Mouse (Mus musculus): ENCODE results near the gene Ube2o. TPM values are rescaled to one million over a fixed set of nuclear protein-coding genes. Genes with fewer than 3 reads are reported as not detected.

Ube2o gene
- polyA plus RNA-seq, 1 experiment from 2014 or later, result 3.7 TPM

DNA sequence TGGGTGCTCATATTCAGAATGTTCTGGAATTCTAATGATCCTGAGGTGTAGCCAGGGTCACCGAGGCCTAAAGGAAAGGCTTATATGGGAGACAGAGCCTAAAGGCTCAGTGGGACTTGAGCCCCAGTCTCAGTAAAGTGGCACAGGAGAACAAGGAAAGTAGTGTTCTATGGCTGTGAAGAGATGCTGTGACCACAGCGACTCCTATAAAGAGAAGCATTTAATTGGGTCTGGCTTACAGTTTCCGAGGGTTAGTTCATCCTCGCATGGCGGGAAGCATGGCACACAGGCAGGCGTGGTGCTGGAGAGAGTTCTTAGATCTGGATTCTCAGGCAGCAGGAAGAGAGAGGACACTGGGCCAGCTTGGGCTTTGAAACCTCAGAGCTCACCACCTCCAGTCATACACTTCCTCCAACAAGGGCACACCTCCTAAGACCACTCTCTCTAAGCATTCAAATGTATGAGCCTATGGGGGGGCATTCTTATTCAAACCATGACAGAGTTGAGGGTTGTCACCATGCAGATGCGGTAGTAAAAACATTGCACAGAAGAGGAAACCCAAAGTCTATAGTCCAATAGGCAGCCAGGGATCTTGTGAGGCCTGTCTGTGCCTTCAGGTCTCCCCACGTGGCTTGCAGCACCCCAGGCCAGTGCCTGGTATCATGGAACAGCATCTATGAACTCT is 52.5 kb downstream of the Ube2o start:
- Histone ChIP-seq H3K4me3 (ENCODE audit: low read depth, low read length) (no peak overlapping the region), H3K4me1 (replicated peaks; ENCODE audit: control insufficient read depth, insufficient read depth, low read length) (peaks cover 11% of the 10 kb centered on the region; the same call in 1 of the 2 replicates), H3K9ac (ENCODE audit: low read depth, low read length) (no peak overlapping the region), H3K4me2 (replicated peaks; ENCODE audit: low read depth) (no peak overlapping the region), H3K27me3 (replicated peaks; ENCODE audit: control insufficient read depth, insufficient read depth, low read length) (peaks cover 25% of the 10 kb centered on the region), H3K27ac (ENCODE audit: low read depth, low read length) (no peak overlapping the region), H3K36me3 (ENCODE audit: control insufficient read depth, insufficient read depth) (no peaks in the 10 kb centered on the region), H3K9me3 (ENCODE audit: control insufficient read depth) (no peaks in the 10 kb centered on the region)
- TF ChIP-seq CTCF (IDR thresholded peaks at IDR 0.05; ENCODE audit: low read depth), result no peak
- WGBS, result 82% methylated on average over 8 of the region's 8 CpGs
- no peak for ATAC-seq

DNA sequence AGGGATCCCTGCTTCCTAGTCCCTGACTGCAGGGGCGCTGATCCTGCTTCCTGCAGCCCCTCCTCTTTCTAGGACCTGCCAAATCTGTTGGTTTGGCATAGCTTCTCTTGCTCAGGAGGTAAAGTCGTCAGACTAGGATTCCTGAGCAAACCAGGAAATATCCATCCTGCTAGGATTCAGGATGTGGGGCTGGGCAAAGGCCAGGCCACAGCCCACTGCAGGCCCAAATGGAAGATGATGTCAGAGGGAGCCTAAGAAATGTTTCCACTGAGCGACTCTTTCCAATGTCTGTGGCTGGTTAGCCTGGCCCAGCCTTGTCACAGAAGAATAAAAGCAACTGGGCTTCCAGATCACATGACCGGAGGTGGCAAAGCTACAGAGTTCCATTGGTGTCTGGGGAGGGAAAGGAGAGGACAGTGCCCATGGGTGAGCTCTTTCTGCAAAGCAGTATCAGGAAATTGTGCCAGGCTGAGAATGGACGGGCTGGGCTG is 57.5 kb downstream of the Ube2o start:
- H3K27ac ChIP-seq (ENCODE audit: low read depth, low read length), result no peak overlapping the region
- H3K9me3 ChIP-seq (ENCODE audit: control insufficient read depth), result no peaks in the 10 kb centered on the region
- no peaks in the 10 kb centered on the region for H3K36me3 ChIP-seq (ENCODE audit: control insufficient read depth, insufficient read depth)
- 52% methylated on average over 5 of the region's 5 CpGs for WGBS
- TF ChIP-seq CTCF (IDR thresholded peaks at IDR 0.05; ENCODE audit: low read depth), result 0 out of 2 replicates have a peak, but pooled peaks have one; percentile 1
- H3K4me1 ChIP-seq (replicated peaks; ENCODE audit: control insufficient read depth, insufficient read depth, low read length), result no peaks in the 10 kb centered on the region
- no peaks in the 10 kb centered on the region for H3K27me3 ChIP-seq (replicated peaks; ENCODE audit: control insufficient read depth, insufficient read depth, low read length)
- peak; percentile 42; the same call in 1 of the 2 replicates for ATAC-seq
- H3K4me3 ChIP-seq (ENCODE audit: low read depth, low read length), result no peak overlapping the region
- no peak overlapping the region for H3K4me2 ChIP-seq (replicated peaks; ENCODE audit: low read depth)
- H3K9ac ChIP-seq (ENCODE audit: low read depth, low read length), result no peak overlapping the region

DNA sequence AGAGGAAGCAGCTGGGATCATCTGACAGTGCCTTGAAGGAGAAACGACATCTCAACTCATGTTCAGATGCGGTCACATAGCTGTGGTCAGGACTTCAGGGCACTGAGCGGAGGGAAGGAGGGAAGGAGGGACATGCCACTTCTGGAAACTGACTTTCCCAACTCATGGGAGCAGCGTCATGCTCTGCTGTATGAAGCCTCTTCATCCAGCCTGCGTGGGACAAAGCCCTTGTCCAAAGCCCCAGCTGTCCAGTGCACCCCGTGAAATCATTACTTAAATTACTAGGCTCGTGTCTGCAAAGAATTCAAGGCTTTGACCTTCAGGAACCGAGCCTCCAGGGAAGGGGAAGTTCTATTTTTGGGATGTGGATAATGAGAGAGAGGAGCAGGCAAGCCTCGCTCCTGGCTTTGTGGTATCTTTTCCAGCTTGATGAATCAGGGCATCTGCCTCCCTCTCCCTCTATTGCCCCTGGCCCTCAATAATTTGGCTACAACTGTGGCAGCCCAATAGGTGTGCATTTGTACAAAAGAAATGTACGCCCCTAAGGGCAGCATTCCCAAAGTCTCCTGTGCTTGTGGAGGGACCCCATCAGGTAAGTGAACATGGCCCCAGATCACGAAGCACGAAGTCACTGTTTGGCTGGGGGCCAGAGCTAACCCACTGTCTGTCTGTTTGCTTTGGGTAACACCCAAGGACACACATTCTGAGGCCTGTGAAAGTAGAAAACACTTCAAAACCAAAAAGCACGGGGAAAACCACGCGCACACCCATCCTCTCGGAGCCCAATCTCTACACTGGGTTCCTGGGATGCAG is 58.2 kb downstream of the Ube2o start:
- no peak overlapping the region for H3K4me2 ChIP-seq (replicated peaks; ENCODE audit: low read depth)
- no peak for ATAC-seq
- no peak overlapping the region; the same call in 1 of the 2 replicates for H3K27ac ChIP-seq (ENCODE audit: low read depth, low read length)

DNA sequence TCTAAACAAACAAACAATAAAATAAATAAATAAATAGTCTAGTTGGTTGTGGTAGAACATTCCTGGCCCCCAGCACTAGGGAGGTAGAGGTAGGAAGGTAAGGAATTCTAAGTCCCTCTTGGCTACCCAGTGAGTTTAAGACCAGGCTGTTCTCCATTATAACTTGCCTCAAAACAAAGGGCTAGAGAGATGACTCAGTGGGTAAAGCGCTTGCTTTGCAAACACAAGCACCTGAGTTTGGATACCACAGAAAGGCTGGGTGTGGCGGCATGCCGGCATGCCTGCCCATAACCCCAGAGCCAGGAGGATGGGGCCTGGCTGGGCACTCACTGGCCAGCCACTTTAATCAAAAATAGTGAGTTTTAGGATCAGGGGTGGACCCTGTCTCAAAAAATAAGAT is 59.2 kb downstream of the Ube2o start:
- H3K9ac ChIP-seq (ENCODE audit: low read depth, low read length), result no peak overlapping the region
- no peaks in the 10 kb centered on the region for H3K4me1 ChIP-seq (replicated peaks; ENCODE audit: control insufficient read depth, insufficient read depth, low read length)
- no peak for TF ChIP-seq CTCF (IDR thresholded peaks at IDR 0.05; ENCODE audit: low read depth)
- no peaks in the 10 kb centered on the region for H3K9me3 ChIP-seq (ENCODE audit: control insufficient read depth)
- H3K27me3 ChIP-seq (replicated peaks; ENCODE audit: control insufficient read depth, insufficient read depth, low read length), result no peaks in the 10 kb centered on the region
- no peak for ATAC-seq
- no peak overlapping the region for H3K4me2 ChIP-seq (replicated peaks; ENCODE audit: low read depth)
- no peaks in the 10 kb centered on the region for H3K36me3 ChIP-seq (ENCODE audit: control insufficient read depth, insufficient read depth)
- H3K27ac ChIP-seq (ENCODE audit: low read depth, low read length), result no peak overlapping the region
- H3K4me3 ChIP-seq (ENCODE audit: low read depth, low read length), result no peak overlapping the region
- WGBS, result 74% methylated on average over 3 of the region's 3 CpGs

More for the DNA sequence above, 58.2 kb downstream of the Ube2o start:
- Histone ChIP-seq H3K9ac (ENCODE audit: low read depth, low read length) (no peak overlapping the region), H3K4me1 (replicated peaks; ENCODE audit: control insufficient read depth, insufficient read depth, low read length) (no peaks in the 10 kb centered on the region), H3K27me3 (replicated peaks; ENCODE audit: control insufficient read depth, insufficient read depth, low read length) (no peaks in the 10 kb centered on the region), H3K36me3 (ENCODE audit: control insufficient read depth, insufficient read depth) (no peaks in the 10 kb centered on the region), H3K4me3 (ENCODE audit: low read depth, low read length) (no peak overlapping the region), H3K9me3 (ENCODE audit: control insufficient read depth) (no peaks in the 10 kb centered on the region)
- WGBS, result 55% methylated on average over 16 of the region's 16 CpGs
- TF ChIP-seq CTCF (IDR thresholded peaks at IDR 0.05; ENCODE audit: low read depth), result no peak

DNA sequence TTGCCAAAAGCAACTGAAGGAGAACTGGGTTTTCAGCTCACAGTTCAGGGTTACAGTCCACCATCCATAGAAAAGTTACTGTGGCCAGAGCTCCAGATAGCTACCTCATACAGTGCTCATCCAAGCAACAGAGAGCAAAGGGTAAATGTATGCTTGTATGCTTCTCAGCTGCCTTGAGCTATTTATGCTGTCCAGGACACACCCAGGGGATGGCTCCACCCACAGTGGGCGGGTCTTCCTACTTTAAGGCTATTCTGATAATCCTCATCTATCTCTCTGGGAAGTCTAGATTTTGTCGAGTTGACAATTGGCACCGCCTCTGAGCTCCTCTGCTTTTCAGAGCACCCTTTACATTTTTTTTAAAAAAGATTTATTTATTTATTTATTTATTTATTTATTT is 60.1 kb downstream of the Ube2o start:
- H3K9me3 ChIP-seq (ENCODE audit: control insufficient read depth), result no peaks in the 10 kb centered on the region
- TF ChIP-seq CTCF (IDR thresholded peaks at IDR 0.05; ENCODE audit: low read depth), result no peak
- 55% methylated on average over 3 of the region's 3 CpGs for WGBS

DNA sequence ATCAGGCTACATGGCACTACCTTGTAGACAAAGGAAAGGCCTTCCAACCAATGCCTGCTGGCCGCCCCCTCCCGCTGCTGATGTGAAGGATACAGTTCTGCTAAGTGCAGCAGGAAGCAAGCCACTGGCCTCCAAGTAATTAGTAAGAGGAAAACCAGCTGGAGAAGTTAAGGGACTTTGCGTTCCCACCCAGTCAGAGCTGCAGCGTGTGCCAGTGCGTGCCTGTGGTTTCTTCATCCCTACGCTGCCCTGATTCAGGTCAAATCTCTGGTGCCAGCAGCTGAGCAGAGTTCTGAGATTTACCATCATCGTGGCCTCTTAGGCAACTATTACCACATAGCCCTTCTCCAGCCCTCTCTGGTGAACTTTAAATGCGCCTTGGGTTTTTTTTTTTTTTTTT is 62.8 kb downstream of the Ube2o start:
- 51% methylated on average over 8 of the region's 8 CpGs for WGBS
- ATAC-seq, result 0 out of 2 replicates have a peak, but pooled peaks have one; percentile 4
- no peak overlapping the region for H3K27ac ChIP-seq (ENCODE audit: low read depth, low read length)

More for the DNA sequence above, 60.1 kb downstream of the Ube2o start:
- H3K36me3 ChIP-seq (ENCODE audit: control insufficient read depth, insufficient read depth), result no peaks in the 10 kb centered on the region
- H3K4me2 ChIP-seq (replicated peaks; ENCODE audit: low read depth), result no peak overlapping the region
- H3K4me3 ChIP-seq (ENCODE audit: low read depth, low read length), result no peak overlapping the region
- no peaks in the 10 kb centered on the region for H3K4me1 ChIP-seq (replicated peaks; ENCODE audit: control insufficient read depth, insufficient read depth, low read length)
- no peaks in the 10 kb centered on the region for H3K27me3 ChIP-seq (replicated peaks; ENCODE audit: control insufficient read depth, insufficient read depth, low read length)
- H3K27ac ChIP-seq (ENCODE audit: low read depth, low read length), result no peak overlapping the region
- no peak for ATAC-seq
- H3K9ac ChIP-seq (ENCODE audit: low read depth, low read length), result no peak overlapping the region

More for the DNA sequence above, 62.8 kb downstream of the Ube2o start:
- no peaks in the 10 kb centered on the region for H3K36me3 ChIP-seq (ENCODE audit: control insufficient read depth, insufficient read depth)
- H3K9ac ChIP-seq (ENCODE audit: low read depth, low read length), result no peak overlapping the region
- H3K4me2 ChIP-seq (replicated peaks; ENCODE audit: low read depth), result no peak overlapping the region
- no peaks in the 10 kb centered on the region for H3K27me3 ChIP-seq (replicated peaks; ENCODE audit: control insufficient read depth, insufficient read depth, low read length)
- no peaks in the 10 kb centered on the region for H3K4me1 ChIP-seq (replicated peaks; ENCODE audit: control insufficient read depth, insufficient read depth, low read length)
- H3K9me3 ChIP-seq (ENCODE audit: control insufficient read depth), result no peaks in the 10 kb centered on the region
- no peak overlapping the region for H3K4me3 ChIP-seq (ENCODE audit: low read depth, low read length)
- no peak for TF ChIP-seq CTCF (IDR thresholded peaks at IDR 0.05; ENCODE audit: low read depth)
